Mouse (Mus musculus) gastrocnemius, adult 8-10 months (tissue): ENCODE measurements around the gene Trmt1. TPM values are rescaled to one million over a fixed set of nuclear protein-coding genes. Genes with fewer than 3 reads are reported as not detected.

Source experiments
- DNase-seq, 2 experiments: peaks; one replicate each; pipeline ENCODE4 v3.0.0; 2022; ENCODE audit warnings: low spot score in 2 of 2
- total RNA-seq, 4 experiments: library from RNA; stranded (reverse); gene quantifications; 2 replicates each; pipeline ENCODE4 v1.2.4; 2022

The Trmt1 gene
- 10 to 100 TPM; 44.9 to 73.7 (median 53.5) TPM for total RNA-seq

- DNase-seq = no peak
Observed at GRCm38 (mm10) chr8:84686191-84687002, at the start of gene Trmt1. Gene Trmt1 (plus strand): TSS chr8:84686307.

- DNase-seq = no peak
Observed at GRCm38 (mm10) chr8:84637946-84638554, 48.1 kb upstream of the Trmt1 start.

GRCm38 (mm10) chr8:84638555-84639161, 47.4 kb upstream of the Trmt1 start:
- DNase-seq = peak in 1 of 2 experiments; percentile 32

- DNase-seq = peak; percentile 94 to 96
Observed at GRCm38 (mm10) chr8:84639162-84640009, 46.7 kb upstream of the Trmt1 start.

- no peak for DNase-seq
Observed at GRCm38 (mm10) chr8:84640010-84640588, 46.0 kb upstream of the Trmt1 start.

GRCm38 (mm10) chr8:84640617-84641294, 45.4 kb upstream of the Trmt1 start:
- no peak for DNase-seq

GRCm38 (mm10) chr8:84641578-84642361, 44.3 kb upstream of the Trmt1 start:
- no peak for DNase-seq

- no peak for DNase-seq
Observed at GRCm38 (mm10) chr8:84643019-84643418, 43.1 kb upstream of the Trmt1 start.

- no peak for DNase-seq
Observed at GRCm38 (mm10) chr8:84646800-84647199, 39.3 kb upstream of the Trmt1 start.

- DNase-seq = no peak
Observed at GRCm38 (mm10) chr8:84647461-84647901, 38.6 kb upstream of the Trmt1 start.

GRCm38 (mm10) chr8:84650213-84650612, 35.9 kb upstream of the Trmt1 start:
- DNase-seq = no peak

- DNase-seq = no peak
Observed at GRCm38 (mm10) chr8:84653092-84653631, 32.9 kb upstream of the Trmt1 start.

GRCm38 (mm10) chr8:84654597-84654996, 31.5 kb upstream of the Trmt1 start:
- DNase-seq = no peak

GRCm38 (mm10) chr8:84655336-84656190, 30.5 kb upstream of the Trmt1 start:
- DNase-seq = no peak

- no peak for DNase-seq
Observed at GRCm38 (mm10) chr8:84656191-84656525, 29.9 kb upstream of the Trmt1 start.

GRCm38 (mm10) chr8:84656641-84657126, 29.4 kb upstream of the Trmt1 start:
- peak; percentile 28 to 57 for DNase-seq

- no peak for DNase-seq
Observed at GRCm38 (mm10) chr8:84657203-84657602, 28.9 kb upstream of the Trmt1 start.

GRCm38 (mm10) chr8:84657680-84658079, 28.4 kb upstream of the Trmt1 start:
- no peak for DNase-seq
